Mouse (Mus musculus): ENCODE results near the gene Psmb3. TPM values are rescaled to one million over a fixed set of nuclear protein-coding genes. Genes with fewer than 3 reads are reported as not detected.

Gene Psmb3
- polyA plus RNA-seq, 1 experiment from 2014 or later = 359 TPM

DNA sequence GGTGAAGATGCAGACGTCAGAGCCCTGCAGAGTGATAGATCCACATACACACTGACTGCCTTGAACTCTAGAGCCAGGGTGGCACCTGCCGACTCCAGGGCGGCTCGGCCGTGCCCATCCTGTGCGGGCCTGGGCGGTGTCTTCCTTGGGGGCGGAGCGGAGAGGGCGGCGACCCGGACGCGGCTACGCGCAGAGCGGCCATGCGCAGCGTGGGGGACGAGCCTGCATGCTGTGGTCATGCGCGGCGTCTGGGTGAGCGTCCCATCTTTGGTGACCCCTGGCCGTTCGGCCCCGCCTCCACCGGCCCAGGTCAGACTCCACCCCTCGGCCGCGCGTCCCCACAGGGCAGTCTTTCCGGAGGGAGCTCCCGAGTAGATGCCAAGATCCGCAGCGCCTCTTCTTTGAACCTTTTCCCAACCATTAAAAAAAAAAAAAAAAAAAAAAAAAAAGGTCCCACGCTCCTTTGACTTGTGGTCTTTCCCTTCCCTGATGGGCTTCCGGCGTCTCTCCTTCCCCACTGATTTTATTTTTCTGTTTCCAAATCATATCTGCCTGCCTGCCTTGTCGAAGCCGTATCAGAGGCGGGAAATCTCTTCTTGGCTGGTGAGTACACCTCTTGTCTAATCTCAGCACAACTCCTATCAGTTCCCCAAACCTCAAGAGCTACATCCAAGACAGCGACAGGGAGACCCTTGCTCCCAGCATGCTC is 17.4 kb upstream of the Psmb3 start, which contains the start of gene Cisd3:
Gene Cisd3 (plus strand): TSS at position 214 of the 709 bp plus-strand sequence.
- H3K4me3 ChIP-seq (ENCODE audit: low read length) = peak within 1 kb of the TSS; percentile 51

DNA sequence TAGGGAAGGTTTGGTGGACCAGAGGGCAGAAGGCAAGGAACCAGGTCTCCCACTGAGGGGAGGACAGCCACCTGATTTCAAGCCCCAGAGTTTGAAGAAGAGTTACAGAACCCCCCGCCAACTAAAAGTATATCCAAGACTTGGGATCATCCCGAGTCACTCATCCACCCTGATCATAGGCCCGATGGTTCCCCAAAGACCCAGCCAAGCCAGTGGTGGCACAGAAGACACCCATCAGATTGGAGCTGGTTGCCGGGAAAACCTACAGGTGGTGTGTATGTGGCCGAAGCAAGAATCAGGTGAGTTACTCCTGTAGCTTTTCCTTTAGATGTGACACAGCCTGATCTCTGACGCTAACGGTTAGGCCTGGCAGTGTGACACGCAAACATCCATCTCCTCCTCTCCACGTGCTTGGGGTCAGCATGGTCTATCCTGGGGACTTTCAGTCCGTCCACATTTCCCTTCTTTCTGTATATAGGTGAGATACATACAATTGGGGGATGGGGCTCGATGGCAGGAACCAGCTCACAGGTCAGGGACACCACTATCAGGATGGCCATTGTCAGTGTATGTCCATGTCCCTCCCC is 16.8 kb upstream of the Psmb3 start:
- WGBS = 60% methylated on average over 11 of the region's 11 CpGs

More for the DNA sequence above, 17.4 kb upstream of the Psmb3 start, which contains the start of gene Cisd3:
- Histone ChIP-seq H3K36me3 (ENCODE audit: control insufficient read depth, insufficient read depth) (peaks cover 18% of the 10 kb centered on the region), H3K4me1 (ENCODE audit: control insufficient read depth, insufficient read depth, low read length) (peaks cover 24% of the 10 kb centered on the region), H3K9me3 (replicated peaks; ENCODE audit: control insufficient read depth, low read length) (no peaks in the 10 kb centered on the region), H3K27ac (ENCODE audit: low read length) (peak within 1 kb of the TSS; percentile 79), H3K27me3 (ENCODE audit: control insufficient read depth, insufficient read depth, low read length) (no peaks in the 10 kb centered on the region), H3K9ac (ENCODE audit: low read length) (peak within 1 kb of the TSS; percentile 64), H3K4me2 (ENCODE audit: low read depth, low read length) (peak within 1 kb of the TSS; percentile 78)
- under 1% methylated on average over 43 of the region's 43 CpGs for WGBS
- ATAC-seq (replicated peaks; ENCODE audit: extremely low read depth, insufficient read depth, low FRiP score) = peak; percentile 90

DNA sequence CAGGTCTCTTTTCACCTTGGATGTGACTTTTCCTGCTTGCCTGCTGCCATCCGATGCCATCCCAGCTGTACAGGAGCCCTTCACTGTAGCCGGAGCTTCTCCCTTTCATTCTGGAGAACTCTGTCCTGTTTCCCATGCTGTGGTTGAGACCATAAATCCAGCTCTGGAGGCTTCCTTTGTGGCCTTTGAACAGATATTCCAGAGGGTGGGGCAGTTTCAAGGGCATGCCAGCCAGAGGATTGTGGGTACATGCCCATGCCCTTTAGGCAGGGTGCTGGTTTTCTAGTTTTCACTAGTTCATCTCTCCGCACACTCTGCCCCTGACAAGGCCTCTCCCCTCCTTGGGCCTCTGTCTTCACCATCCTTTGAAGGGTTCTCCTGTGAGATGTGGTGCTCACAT is 16.1 kb upstream of the Psmb3 start:
- Histone ChIP-seq H3K27ac (ENCODE audit: low read length) (no peak overlapping the region), H3K36me3 (ENCODE audit: control insufficient read depth, insufficient read depth) (peaks cover 20% of the 10 kb centered on the region), H3K4me1 (ENCODE audit: control insufficient read depth, insufficient read depth, low read length) (peaks cover 24% of the 10 kb centered on the region), H3K4me3 (ENCODE audit: low read length) (no peak overlapping the region), H3K27me3 (ENCODE audit: control insufficient read depth, insufficient read depth, low read length) (no peaks in the 10 kb centered on the region), H3K9ac (ENCODE audit: low read length) (peak overlapping the region; percentile 64; the same call in 1 of the 2 replicates), H3K9me3 (replicated peaks; ENCODE audit: control insufficient read depth, low read length) (no peaks in the 10 kb centered on the region), H3K4me2 (ENCODE audit: low read depth, low read length) (peak overlapping the region; percentile 78)
- WGBS = 89% methylated on average over 3 of the region's 3 CpGs
- no peak for ATAC-seq (replicated peaks; ENCODE audit: extremely low read depth, insufficient read depth, low FRiP score)

More for the DNA sequence above, 16.8 kb upstream of the Psmb3 start:
- Histone ChIP-seq H3K4me3 (ENCODE audit: low read length) (peak overlapping the region; percentile 51), H3K27me3 (ENCODE audit: control insufficient read depth, insufficient read depth, low read length) (no peaks in the 10 kb centered on the region), H3K9ac (ENCODE audit: low read length) (peak overlapping the region; percentile 64), H3K27ac (ENCODE audit: low read length) (peak overlapping the region; percentile 63), H3K4me2 (ENCODE audit: low read depth, low read length) (peak overlapping the region; percentile 78), H3K4me1 (ENCODE audit: control insufficient read depth, insufficient read depth, low read length) (peaks cover 24% of the 10 kb centered on the region), H3K9me3 (replicated peaks; ENCODE audit: control insufficient read depth, low read length) (no peaks in the 10 kb centered on the region), H3K36me3 (ENCODE audit: control insufficient read depth, insufficient read depth) (peaks cover 19% of the 10 kb centered on the region)
- ATAC-seq (replicated peaks; ENCODE audit: extremely low read depth, insufficient read depth, low FRiP score) = no peak

DNA sequence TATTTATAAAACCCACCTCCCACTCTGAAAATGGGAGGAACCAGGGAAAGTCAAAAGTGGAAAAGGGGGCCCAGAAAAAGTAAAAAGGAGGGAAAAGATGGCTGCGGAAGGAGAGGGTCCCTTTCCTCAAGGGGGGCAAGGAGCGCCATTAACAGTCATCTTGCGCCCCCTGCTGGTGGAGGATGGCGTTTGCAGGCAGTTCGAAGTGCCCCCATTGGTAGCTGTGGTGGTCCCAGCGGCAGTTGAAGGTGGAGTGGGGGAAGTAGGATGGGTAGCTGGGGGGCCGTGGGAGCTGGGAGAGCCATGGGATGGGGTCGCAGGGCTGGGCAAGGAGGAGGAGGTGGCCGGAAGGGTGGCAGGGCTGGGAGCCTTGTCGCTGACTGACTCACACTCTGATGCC is 13.3 kb upstream of the Psmb3 start:
- WGBS = 21% methylated on average over 10 of the region's 10 CpGs
- Histone ChIP-seq H3K4me1 (ENCODE audit: control insufficient read depth, insufficient read depth, low read length) (peaks cover 29% of the 10 kb centered on the region), H3K9me3 (replicated peaks; ENCODE audit: control insufficient read depth, low read length) (no peaks in the 10 kb centered on the region), H3K36me3 (ENCODE audit: control insufficient read depth, insufficient read depth) (peaks cover 29% of the 10 kb centered on the region), H3K4me3 (ENCODE audit: low read length) (no peak overlapping the region), H3K4me2 (ENCODE audit: low read depth, low read length) (no peak overlapping the region), H3K27me3 (ENCODE audit: control insufficient read depth, insufficient read depth, low read length) (no peaks in the 10 kb centered on the region), H3K9ac (ENCODE audit: low read length) (no peak overlapping the region), H3K27ac (ENCODE audit: low read length) (no peak overlapping the region)
- no peak for ATAC-seq (replicated peaks; ENCODE audit: extremely low read depth, insufficient read depth, low FRiP score)

DNA sequence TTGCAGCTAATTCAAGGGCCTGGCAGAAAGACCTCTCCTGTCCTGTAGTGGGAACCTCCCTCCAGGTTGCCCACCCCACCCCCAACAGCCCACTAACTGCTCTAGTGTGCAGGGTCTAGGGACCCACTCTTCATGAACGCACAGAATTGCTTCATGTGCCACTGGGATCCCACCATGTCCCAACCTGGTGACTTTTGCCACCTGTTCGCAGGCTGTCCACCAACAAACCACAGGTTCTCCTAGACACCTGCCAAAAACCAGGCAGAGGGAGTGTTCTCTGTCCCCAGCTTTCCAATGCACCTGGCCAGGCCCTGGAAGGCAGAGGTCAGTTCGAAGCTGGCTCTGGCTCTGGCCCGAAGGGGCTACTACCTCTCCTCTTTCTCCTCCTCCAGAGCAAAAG is 8.8 kb upstream of the Psmb3 start:
- no peaks in the 10 kb centered on the region for H3K27me3 ChIP-seq (ENCODE audit: control insufficient read depth, insufficient read depth, low read length)
- no peak for ATAC-seq (replicated peaks; ENCODE audit: extremely low read depth, insufficient read depth, low FRiP score)
- WGBS = 78% methylated on average over 4 of the region's 4 CpGs
- peak overlapping the region; percentile 50 for H3K4me2 ChIP-seq (ENCODE audit: low read depth, low read length)
- H3K36me3 ChIP-seq (ENCODE audit: control insufficient read depth, insufficient read depth) = peaks cover 29% of the 10 kb centered on the region
- no peak overlapping the region for H3K4me3 ChIP-seq (ENCODE audit: low read length)
- H3K9ac ChIP-seq (ENCODE audit: low read length) = peak overlapping the region; percentile 2
- peak overlapping the region; percentile 93 for H3K27ac ChIP-seq (ENCODE audit: low read length)
- H3K9me3 ChIP-seq (replicated peaks; ENCODE audit: control insufficient read depth, low read length) = no peaks in the 10 kb centered on the region
- H3K4me1 ChIP-seq (ENCODE audit: control insufficient read depth, insufficient read depth, low read length) = peaks cover 42% of the 10 kb centered on the region

DNA sequence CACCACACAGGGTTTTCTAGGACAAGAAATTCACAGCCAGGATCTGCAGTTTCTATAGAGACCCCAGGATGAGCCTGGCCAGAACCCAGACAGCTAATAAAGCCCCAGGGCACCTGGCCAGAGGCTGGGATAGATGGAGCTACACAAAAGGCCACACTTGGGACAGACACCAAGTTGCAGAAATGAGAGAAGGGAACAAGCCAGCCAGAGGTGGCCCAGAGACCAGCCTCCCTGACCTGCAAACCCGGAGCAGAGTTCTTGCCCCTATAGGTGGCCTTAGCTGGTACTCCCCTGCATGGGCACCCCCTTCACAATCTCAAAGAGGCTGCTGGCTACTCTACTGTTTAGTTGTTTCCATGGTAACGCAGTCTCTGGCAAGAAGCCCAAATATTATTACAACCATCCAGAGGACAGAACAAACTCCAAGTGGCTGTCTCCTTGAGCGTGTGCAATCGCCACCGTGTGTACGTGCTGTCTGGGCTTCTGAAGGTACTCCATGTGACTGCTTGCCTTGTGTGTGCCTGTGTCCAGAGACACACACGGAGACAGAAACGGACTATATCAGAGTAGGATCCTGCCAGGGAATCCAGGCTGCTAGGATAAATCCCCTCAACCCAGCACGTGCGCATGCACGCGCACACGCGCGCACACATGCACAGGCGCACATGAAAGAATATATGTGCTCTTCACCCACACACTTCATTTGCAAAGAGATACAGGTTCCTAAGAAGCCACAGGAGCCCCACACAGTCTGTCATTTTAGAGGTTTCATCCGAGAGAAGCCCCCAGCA is 8.1 kb upstream of the Psmb3 start:
- Histone ChIP-seq H3K4me2 (ENCODE audit: low read depth, low read length) (peak overlapping the region; percentile 50), H3K27me3 (ENCODE audit: control insufficient read depth, insufficient read depth, low read length) (no peaks in the 10 kb centered on the region), H3K27ac (ENCODE audit: low read length) (peak overlapping the region; percentile 93), H3K36me3 (ENCODE audit: control insufficient read depth, insufficient read depth) (peaks cover 28% of the 10 kb centered on the region), H3K4me1 (ENCODE audit: control insufficient read depth, insufficient read depth, low read length) (peaks cover 42% of the 10 kb centered on the region), H3K9me3 (replicated peaks; ENCODE audit: control insufficient read depth, low read length) (no peaks in the 10 kb centered on the region), H3K9ac (ENCODE audit: low read length) (peak overlapping the region; percentile 65), H3K4me3 (ENCODE audit: low read length) (0 out of 2 replicates have a peak overlapping the region, but pooled peaks have one; percentile 6)
- peak; percentile 49 for ATAC-seq (replicated peaks; ENCODE audit: extremely low read depth, insufficient read depth, low FRiP score)
- 49% methylated on average over 17 of the region's 17 CpGs for WGBS

DNA sequence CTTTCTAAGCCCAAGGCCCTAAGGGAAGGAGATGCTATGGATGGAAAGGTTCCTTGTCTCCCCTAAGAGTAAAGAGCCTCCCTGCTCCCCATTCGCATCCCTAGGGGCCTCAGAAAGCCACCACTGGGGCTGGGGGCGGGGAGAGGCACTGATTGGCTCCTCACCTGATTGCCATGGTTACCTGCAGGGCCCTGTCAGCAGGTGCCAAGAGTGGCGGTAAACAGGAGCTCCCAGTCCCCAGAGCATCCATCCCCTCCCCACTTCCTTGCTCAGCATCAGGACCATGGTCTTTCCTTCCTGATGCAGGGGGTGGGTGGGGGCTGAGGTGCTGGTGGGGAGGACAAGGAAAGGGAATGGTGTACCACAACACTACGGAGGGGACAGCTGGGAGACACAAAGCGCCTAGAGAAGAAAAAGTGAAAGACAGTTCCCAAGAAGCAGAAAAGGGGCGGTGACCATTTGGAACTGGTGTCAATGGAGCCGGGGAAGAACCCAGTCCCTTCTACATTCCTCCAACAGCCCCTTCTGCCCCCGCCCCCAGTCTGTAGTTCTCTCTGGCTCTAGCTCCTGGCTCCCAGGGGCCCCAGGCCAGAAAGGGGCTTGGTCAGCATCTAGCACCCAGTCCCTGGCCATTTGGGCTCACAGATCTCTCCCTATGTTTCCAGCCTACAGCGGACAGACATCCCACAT is 7.3 kb upstream of the Psmb3 start:
- Histone ChIP-seq H3K4me3 (ENCODE audit: low read length) (peak overlapping the region; percentile 8; the same call in 1 of the 2 replicates), H3K4me1 (ENCODE audit: control insufficient read depth, insufficient read depth, low read length) (peaks cover 45% of the 10 kb centered on the region), H3K9me3 (replicated peaks; ENCODE audit: control insufficient read depth, low read length) (no peaks in the 10 kb centered on the region), H3K27me3 (ENCODE audit: control insufficient read depth, insufficient read depth, low read length) (no peaks in the 10 kb centered on the region), H3K9ac (ENCODE audit: low read length) (peak overlapping the region; percentile 65), H3K4me2 (ENCODE audit: low read depth, low read length) (peak overlapping the region; percentile 50), H3K27ac (ENCODE audit: low read length) (peak overlapping the region; percentile 93), H3K36me3 (ENCODE audit: control insufficient read depth, insufficient read depth) (peaks cover 21% of the 10 kb centered on the region)
- 56% methylated on average over 9 of the region's 9 CpGs for WGBS
- ATAC-seq (replicated peaks; ENCODE audit: extremely low read depth, insufficient read depth, low FRiP score) = no peak

DNA sequence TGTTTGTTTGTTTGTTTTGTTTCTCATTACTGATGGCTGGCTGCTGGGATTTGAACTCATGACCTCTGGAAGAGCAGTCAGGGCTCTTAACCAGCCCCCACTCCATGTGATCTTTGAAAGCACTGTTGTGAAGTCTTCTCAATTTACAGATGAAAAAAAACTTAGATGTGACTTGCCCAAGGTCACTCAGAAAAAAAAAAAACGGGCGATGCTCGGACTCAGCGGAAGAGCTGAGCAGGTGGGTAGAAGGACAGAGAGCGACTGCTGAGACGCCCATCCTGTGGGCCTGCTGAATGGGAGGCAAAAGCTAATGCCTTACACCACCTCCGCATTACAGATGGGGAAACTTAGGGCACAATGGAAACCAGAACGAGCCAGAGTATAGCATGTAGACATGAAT is 6.5 kb upstream of the Psmb3 start:
- Histone ChIP-seq H3K9me3 (replicated peaks; ENCODE audit: control insufficient read depth, low read length) (no peaks in the 10 kb centered on the region), H3K4me2 (ENCODE audit: low read depth, low read length) (no peak overlapping the region; the same call in 1 of the 2 replicates), H3K27ac (ENCODE audit: low read length) (peak overlapping the region; percentile 93), H3K27me3 (ENCODE audit: control insufficient read depth, insufficient read depth, low read length) (no peaks in the 10 kb centered on the region), H3K36me3 (ENCODE audit: control insufficient read depth, insufficient read depth) (peaks cover 13% of the 10 kb centered on the region), H3K9ac (ENCODE audit: low read length) (no peak overlapping the region; the same call in 1 of the 2 replicates), H3K4me1 (ENCODE audit: control insufficient read depth, insufficient read depth, low read length) (peaks cover 53% of the 10 kb centered on the region), H3K4me3 (ENCODE audit: low read length) (no peak overlapping the region)
- no peak for ATAC-seq (replicated peaks; ENCODE audit: extremely low read depth, insufficient read depth, low FRiP score)
- 86% methylated on average over 8 of the region's 8 CpGs for WGBS
